Mouse (Mus musculus): ENCODE data around the gene Gm10600.
"Not testable (repeated sequence)": the region's sequence is repeated elsewhere in the genome, so short reads cannot be mapped to it uniquely, and the experiment has no call there.

The Gm10600 gene

DNA sequence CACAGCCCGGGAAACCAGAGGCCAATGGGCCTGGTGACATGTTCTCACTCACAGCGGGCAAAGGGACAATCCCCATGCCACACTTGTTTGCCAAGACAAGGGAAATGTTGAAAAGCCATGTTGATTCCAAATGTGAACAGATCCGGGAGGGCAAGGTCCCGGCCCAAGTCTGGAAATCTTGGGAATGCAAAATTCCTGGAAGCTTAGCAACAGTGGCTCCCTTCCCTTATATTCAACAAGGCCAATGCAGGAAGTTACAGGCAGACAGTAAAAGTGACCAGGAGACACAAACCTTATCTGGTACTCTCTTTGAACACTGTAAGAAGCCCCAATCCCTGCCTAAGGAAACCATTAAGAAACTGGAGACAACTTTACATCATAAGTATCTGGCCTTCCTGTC, at the start of gene Gm10600:
Gene Gm10600, plus strand, starts transcription at position 301 of the 400 bp plus-strand sequence.
- not testable (repeated sequence) for DNase-seq (ENCODE audit: low spot score)

DNA sequence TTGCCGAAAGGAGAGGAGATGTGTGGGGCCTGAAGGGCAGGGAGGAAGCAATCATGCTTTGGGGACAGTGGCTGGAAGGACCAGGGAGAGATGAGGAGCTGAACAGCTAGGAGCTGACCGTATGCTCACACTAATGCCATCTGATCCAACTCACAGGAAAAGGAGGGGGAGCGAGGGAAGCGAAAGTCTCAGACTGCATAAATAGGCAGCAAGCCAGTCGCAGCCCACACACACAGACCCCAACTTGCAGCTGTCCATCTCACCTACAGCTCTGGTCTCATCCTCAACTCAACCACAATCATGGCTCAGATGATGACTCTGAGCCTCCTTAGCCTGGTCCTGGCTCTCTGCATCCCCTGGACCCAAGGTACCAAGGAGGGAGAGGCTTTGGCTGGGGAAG, 15.0 kb downstream of the Gm10600 start, which contains the start of gene Ccl21b:
Gene Ccl21b, plus strand, starts transcription at position 301 of the 400 bp plus-strand sequence.
- DNase-seq (ENCODE audit: low spot score), result not testable (repeated sequence)
